Mouse (Mus musculus) mouse trophoblast stem cell (cell line): ENCODE data around the gene Raph1.

Experiments used
- in situ Hi-C, 2 experiments: fragments of 300-500 bp; cut with MseI, MboI; formaldehyde crosslinking; loops; 2 replicates in 1 of 2; 3 replicates in 1 of 2; pipeline ENCODE4 v1.15.1; 2025

Gene Raph1

DNA sequence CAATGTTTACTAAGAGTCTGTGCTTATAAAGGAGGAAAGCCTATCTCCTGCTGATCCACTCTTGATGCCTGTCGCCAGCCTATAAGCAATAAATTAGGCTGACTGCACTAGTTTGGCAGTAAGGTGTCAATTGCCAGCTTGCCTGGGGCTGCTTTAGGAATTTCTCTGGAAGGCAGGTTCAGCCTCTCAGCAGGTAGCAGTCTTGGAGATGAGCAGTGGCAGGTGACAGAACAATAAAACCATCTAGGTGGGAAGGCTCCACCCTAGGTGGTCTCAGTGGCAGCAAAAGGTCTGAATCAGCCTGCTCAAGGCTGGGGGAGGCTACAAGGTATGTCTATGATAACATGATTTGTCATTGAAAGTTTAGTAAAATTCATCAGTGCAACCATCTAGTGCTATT is 134.4 kb downstream of the Raph1 start:
- in situ Hi-C loops: no loop called here
